Mouse (Mus musculus) MEL (cell line): Measurements from ENCODE around the gene Mboat2. TPM values are rescaled to one million over a fixed set of nuclear protein-coding genes. Genes with fewer than 3 reads are reported as not detected.

Source experiments
- DNase-seq: peaks from one replicate; pipeline ENCODE4 v3.0.0; 2011; ENCODE audit warnings: low read depth, low spot score
- H3K27ac ChIP-seq: 2 replicates; pipeline ENCODE4 v1.5.1; 2012; ENCODE audit warnings: low read depth, mild to moderate bottlenecking, control low read depth, low read length, moderate library complexity; ENCODE audit not compliant: control insufficient read depth
- H3K27me3 ChIP-seq, 2 experiments: fragments of 150-350 bp in 1 of 2; sonication (generic) in 1 of 2; 2 replicates each; pipeline ENCODE4 v1.6.1; 2012; ENCODE audit warnings: low read length in 2 of 2, mild to moderate bottlenecking in 2 of 2, improper control_type of control experiment in 1 of 2, moderate library complexity in 1 of 2; ENCODE audit not compliant: insufficient read depth in 2 of 2, control insufficient read depth in 1 of 2
- H3K36me3 ChIP-seq, 2 experiments: 2 replicates each; pipeline ENCODE4 v1.6.1; 2012 to 2014; ENCODE audit warnings: low read length in 2 of 2, improper control_type of control experiment in 1 of 2, inconsistent platforms in 1 of 2, mild to moderate bottlenecking in 1 of 2; ENCODE audit not compliant: insufficient read depth in 2 of 2, control insufficient read depth in 1 of 2
- H3K4me1 ChIP-seq, 2 experiments: fragments of 150-350 bp in 1 of 2; sonication (generic) in 1 of 2; 2 replicates each; pipeline ENCODE4 v1.6.1; 2012; ENCODE audit warnings: low read length in 2 of 2, improper control_type of control experiment in 1 of 2, mild to moderate bottlenecking in 1 of 2; ENCODE audit not compliant: insufficient read depth in 2 of 2, control insufficient read depth in 1 of 2
- H3K4me3 ChIP-seq, 2 experiments: fragments of 150-350 bp in 1 of 2; sonication (generic) in 1 of 2; 2 replicates each; pipeline ENCODE4 v1.5.1; 2012; ENCODE audit warnings: low read depth in 2 of 2, low read length in 2 of 2, mild to moderate bottlenecking in 2 of 2, moderate library complexity in 2 of 2, control low read depth in 1 of 2, improper control_type of control experiment in 1 of 2; ENCODE audit not compliant: control insufficient read depth in 1 of 2, insufficient read depth in 1 of 2
- H3K79me2 ChIP-seq: 2 replicates; pipeline ENCODE4 v1.6.1; 2012; ENCODE audit warnings: mild to moderate bottlenecking, low read length, moderate library complexity; ENCODE audit not compliant: control insufficient read depth, poor library complexity, insufficient read depth
- H3K9ac ChIP-seq: 2 replicates; pipeline ENCODE4 v1.6.1; 2012; ENCODE audit warnings: low read depth, mild to moderate bottlenecking, control low read depth, low read length, moderate library complexity; ENCODE audit not compliant: control insufficient read depth, poor library complexity, severe bottlenecking
- H3K9me3 ChIP-seq: fragments of 150-350 bp; sonication (generic); replicated peaks from 2 replicates; pipeline ENCODE4 v1.6.1; 2012; ENCODE audit warnings: mild to moderate bottlenecking, low read length, improper control_type of control experiment, moderate library complexity; ENCODE audit not compliant: insufficient read depth
- CHD2 ChIP-seq: IDR thresholded peaks from 2 replicates; pipeline ENCODE4 v1.6.1; 2011; ENCODE audit warnings: low read length, improper control_type of control experiment
- CTCF ChIP-seq, 3 experiments: IDR thresholded peaks in 2 of 3; conservative IDR thresholded peaks in 1 of 3; 2 replicates each; pipeline ENCODE4 v1.5.1; 2011 to 2012; ENCODE audit warnings: low read length in 3 of 3, low read depth in 2 of 3, mild to moderate bottlenecking in 2 of 3, improper control_type of control experiment in 1 of 3, inconsistent platforms in 1 of 3, mixed read lengths in 1 of 3, moderate library complexity in 1 of 3; ENCODE audit not compliant: control insufficient read depth in 1 of 3, insufficient read depth in 1 of 3, poor library complexity in 1 of 3, severe bottlenecking in 1 of 3
- ETS1 ChIP-seq: IDR thresholded peaks from 2 replicates; pipeline ENCODE4 v1.6.1; 2012; ENCODE audit warnings: low read depth, mild to moderate bottlenecking, inconsistent platforms, low read length, improper control_type of control experiment, moderate library complexity
- JUND ChIP-seq: IDR thresholded peaks from 2 replicates; pipeline ENCODE4 v1.6.1; 2011; ENCODE audit warnings: low read depth, mild to moderate bottlenecking, improper control_type of control experiment, low read length
- MAZ ChIP-seq: IDR thresholded peaks from 2 replicates; pipeline ENCODE4 v1.6.1; 2012; ENCODE audit warnings: low read depth, mild to moderate bottlenecking, inconsistent platforms, low read length, improper control_type of control experiment
- MXI1 ChIP-seq: IDR thresholded peaks from 2 replicates; pipeline ENCODE4 v1.6.1; 2011; ENCODE audit warnings: mild to moderate bottlenecking, low read depth, low read length, improper control_type of control experiment
- MYC ChIP-seq: IDR thresholded peaks from 2 replicates; pipeline ENCODE4 v1.6.1; 2011; ENCODE audit warnings: low read depth, mild to moderate bottlenecking, low read length, improper control_type of control experiment, moderate library complexity
- NELFE ChIP-seq: IDR thresholded peaks from 2 replicates; pipeline ENCODE4 v1.6.1; 2011; ENCODE audit warnings: low read depth, low read length, improper control_type of control experiment
- POLR2A ChIP-seq, 2 experiments: IDR thresholded peaks; 2 replicates each; pipeline ENCODE4 v1.6.1; 2011 to 2012; ENCODE audit warnings: low read length in 2 of 2, mild to moderate bottlenecking in 2 of 2, control low read depth in 1 of 2, improper control_type of control experiment in 1 of 2, low read depth in 1 of 2, moderate library complexity in 1 of 2; ENCODE audit not compliant: control insufficient read depth in 1 of 2, insufficient read depth in 1 of 2, poor library complexity in 1 of 2
- POLR2AphosphoS2 ChIP-seq: IDR thresholded peaks from 2 replicates; pipeline ENCODE4 v1.6.1; 2011; ENCODE audit warnings: low read length, improper control_type of control experiment
- RCOR1 ChIP-seq: IDR thresholded peaks from 2 replicates; pipeline ENCODE4 v1.6.1; 2012; ENCODE audit warnings: low read depth, mild to moderate bottlenecking, inconsistent platforms, low read length, improper control_type of control experiment
- SIN3A ChIP-seq: IDR thresholded peaks from 2 replicates; pipeline ENCODE4 v1.6.1; 2012; ENCODE audit warnings: low read length, improper control_type of control experiment, inconsistent platforms
- SMC3 ChIP-seq: IDR thresholded peaks from 2 replicates; pipeline ENCODE4 v1.6.1; 2011; ENCODE audit warnings: low read depth, low read length, improper control_type of control experiment
- UBTF ChIP-seq: IDR thresholded peaks from 2 replicates; pipeline ENCODE4 v1.6.1; 2012; ENCODE audit warnings: low read depth, mild to moderate bottlenecking, inconsistent platforms, low read length, improper control_type of control experiment, moderate library complexity, borderline replicate concordance; ENCODE audit not compliant: insufficient read depth
- USF1 ChIP-seq: IDR thresholded peaks from 2 replicates; pipeline ENCODE4 v1.6.1; 2014; ENCODE audit warnings: low read depth, mild to moderate bottlenecking, inconsistent platforms, low read length, improper control_type of control experiment, moderate library complexity
- USF2 ChIP-seq, 2 experiments: IDR thresholded peaks; 2 replicates each; pipeline ENCODE4 v1.6.1; 2011 to 2012; ENCODE audit warnings: improper control_type of control experiment in 2 of 2, low read length in 2 of 2, borderline replicate concordance in 1 of 2, inconsistent platforms in 1 of 2, low read depth in 1 of 2, mild to moderate bottlenecking in 1 of 2; ENCODE audit not compliant: insufficient read depth in 1 of 2
- ZC3H11A ChIP-seq: IDR thresholded peaks from 2 replicates; pipeline ENCODE4 v1.6.1; 2012; ENCODE audit warnings: low read depth, mild to moderate bottlenecking, inconsistent platforms, low read length, improper control_type of control experiment
- ZMIZ1 ChIP-seq: IDR thresholded peaks from 2 replicates; pipeline ENCODE4 v1.6.1; 2012; ENCODE audit warnings: low read depth, mild to moderate bottlenecking, inconsistent platforms, low read length, improper control_type of control experiment, moderate library complexity
- ZNF384 ChIP-seq: IDR thresholded peaks from 2 replicates; pipeline ENCODE4 v1.6.1; 2012; ENCODE audit warnings: low read depth, mild to moderate bottlenecking, inconsistent platforms, low read length, improper control_type of control experiment
- polyA plus RNA-seq, 2 experiments: library from polyadenylated mRNA; stranded (reverse) in 1 of 2; unstranded in 1 of 2; fragments of >175 nt in 1 of 2; fragments of >200 nt in 1 of 2; gene quantifications; 2 replicates each; pipeline versions ENCODE4 v1.2.1 to v1.2.4; 2012; ENCODE audit warnings: low replicate concordance in 2 of 2, low read depth in 1 of 2; ENCODE audit not compliant: insufficient read length in 2 of 2, insufficient read depth in 1 of 2, missing spikeins in 1 of 2
- total RNA-seq: library from RNA; depleted of rRNA; stranded (reverse); fragments of 300-350 nt; gene quantifications from 2 replicates; pipeline ENCODE4 v1.2.3, GENCODE M21; 2012

The Mboat2 gene
- total and polyA plus RNA-seq, 3 experiments: 13.5 TPM; not detected in 1

- Histone ChIP-seq H3K9me3 (no peaks in the 10 kb centered on the region), H3K79me2 (no peaks in the 10 kb centered on the region), H3K27ac (no peak overlapping the region), H3K27me3 (no peaks in the 10 kb centered on the region), H3K4me3 (no peak overlapping the region), H3K36me3 (peaks cover 0 to 10% of the 10 kb centered on the region in 2 experiments; a peak in 2 of 4 replicates), H3K9ac (no peak overlapping the region), H3K4me1 (peaks cover 12 to 17% of the 10 kb centered on the region in 2 experiments)
- no peak for TF ChIP-seq SMC3
- TF ChIP-seq MAZ: no peak
- no peak for TF ChIP-seq SIN3A
- no peak for TF ChIP-seq CTCF (IDR thresholded peaks at IDR 0.05 in 2 of 3, conservative IDR thresholded peaks at IDR 0.05 in 1 of 3; ENCODE audit: control insufficient read depth in 1 of 3, insufficient read depth in 1 of 3, low read depth in 2 of 3, low read length in 3 of 3, poor library complexity in 1 of 3, severe bottlenecking in 1 of 3)
- no peak for TF ChIP-seq UBTF
- TF ChIP-seq ZC3H11A: no peak
- TF ChIP-seq POLR2AphosphoS2: no peak
- no peak for TF ChIP-seq MXI1
- DNase-seq: no peak
These were observed 95.0 kb downstream of the Mboat2 start for GRCm38 (mm10) chr12:24925684-24926083.

GRCm38 (mm10) chr12:24928051-24928748 lies 97.5 kb downstream of the Mboat2 start:
- no peak overlapping the region for H3K27ac ChIP-seq
- no peak overlapping the region for H3K9ac ChIP-seq
- DNase-seq: no peak
- no peaks in the 10 kb centered on the region for H3K79me2 ChIP-seq
- TF ChIP-seq POLR2A (IDR thresholded peaks at IDR 0.05; ENCODE audit: control insufficient read depth in 1 of 2, insufficient read depth in 1 of 2, low read depth in 1 of 2, low read length in 2 of 2, poor library complexity in 1 of 2) (no peak), ZC3H11A (no peak), USF2 (IDR thresholded peaks at IDR 0.05; ENCODE audit: borderline replicate concordance in 1 of 2, insufficient read depth in 1 of 2, low read depth in 1 of 2, low read length in 2 of 2) (no peak), ZNF384 (no peak), USF1 (no peak), POLR2AphosphoS2 (no peak), CHD2 (no peak), ZMIZ1 (no peak), MXI1 (no peak), UBTF (no peak), ETS1 (no peak), RCOR1 (no peak), NELFE (no peak), CTCF (IDR thresholded peaks at IDR 0.05 in 2 of 3, conservative IDR thresholded peaks at IDR 0.05 in 1 of 3; ENCODE audit: control insufficient read depth in 1 of 3, insufficient read depth in 1 of 3, low read depth in 2 of 3, low read length in 3 of 3, poor library complexity in 1 of 3, severe bottlenecking in 1 of 3) (no peak), JUND (no peak), MYC (no peak)
- H3K9me3 ChIP-seq: no peaks in the 10 kb centered on the region
- no peaks in the 10 kb centered on the region for H3K27me3 ChIP-seq
- peaks cover 12 to 13% of the 10 kb centered on the region in 2 experiments for H3K4me1 ChIP-seq
- H3K4me3 ChIP-seq: no peak overlapping the region
- H3K36me3 ChIP-seq: peaks cover 0 to 13% of the 10 kb centered on the region in 2 experiments; a peak in 2 of 4 replicates
